Mouse (Mus musculus) heart, embryonic 14.5 days (tissue): ENCODE data around the gene Zfp831. TPM values are rescaled to one million over a fixed set of nuclear protein-coding genes. Genes with fewer than 3 reads are reported as not detected.

Experiments
- ATAC-seq: fragments of 200-750 bp; cut with Nextera tagmentation; 2 replicates; pipeline ENCODE4 v1.8.0; 2017; ENCODE audit warnings: low read depth, moderate TSS enrichment; ENCODE audit not compliant: insufficient number of reproducible peaks, insufficient read depth, low FRiP score
- H3K27ac ChIP-seq, 2 experiments: fragments of 200-500 bp in 1 of 2; fragments of 300-500 bp in 1 of 2; sonication (generic) in 1 of 2; replicated peaks in 1 of 2; 2 replicates each; pipeline ENCODE4 v1.5.1; 2012 to 2014; ENCODE audit warnings: low read depth in 2 of 2, low read length in 2 of 2, control low read depth in 1 of 2, mild to moderate bottlenecking in 1 of 2, mixed read lengths in 1 of 2; ENCODE audit not compliant: control insufficient read depth in 1 of 2, insufficient read depth in 1 of 2
- H3K27me3 ChIP-seq: fragments of 300-500 bp; sonication (generic); 2 replicates; pipeline ENCODE4 v1.6.1; 2014; ENCODE audit warnings: mild to moderate bottlenecking, low read length, control low read depth; ENCODE audit not compliant: control insufficient read depth, insufficient read depth
- H3K36me3 ChIP-seq: fragments of 300-500 bp; sonication (generic); 2 replicates; pipeline ENCODE4 v1.6.1; 2014; ENCODE audit warnings: mild to moderate bottlenecking, control low read depth, low read length, mixed read lengths; ENCODE audit not compliant: control insufficient read depth, insufficient read depth
- H3K4me1 ChIP-seq, 2 experiments: fragments of 200-500 bp in 1 of 2; fragments of 300-500 bp in 1 of 2; sonication (generic) in 1 of 2; 2 replicates each; pipeline ENCODE4 v1.6.1; 2012 to 2014; ENCODE audit warnings: low read length in 2 of 2, control low read depth in 1 of 2, mixed read lengths in 1 of 2; ENCODE audit not compliant: control insufficient read depth in 2 of 2, insufficient read depth in 2 of 2
- H3K4me2 ChIP-seq: fragments of 300-500 bp; sonication (generic); 2 replicates; pipeline ENCODE4 v1.6.1; 2014; ENCODE audit warnings: mild to moderate bottlenecking, low read length
- H3K4me3 ChIP-seq, 2 experiments: fragments of 200-500 bp in 1 of 2; fragments of 300-500 bp in 1 of 2; sonication (generic) in 1 of 2; 2 replicates each; pipeline ENCODE4 v1.5.1; 2012 to 2014; ENCODE audit warnings: low read length in 2 of 2, mild to moderate bottlenecking in 2 of 2, control low read depth in 1 of 2, low read depth in 1 of 2, moderate library complexity in 1 of 2; ENCODE audit not compliant: control insufficient read depth in 1 of 2, insufficient read depth in 1 of 2
- H3K9ac ChIP-seq: fragments of 300-500 bp; sonication (generic); 2 replicates; pipeline ENCODE4 v1.6.1; 2014; ENCODE audit warnings: mild to moderate bottlenecking, low read length
- H3K9me3 ChIP-seq: fragments of 300-500 bp; sonication (generic); 2 replicates; pipeline ENCODE4 v1.6.1; 2016; ENCODE audit warnings: low read length, control low read depth; ENCODE audit not compliant: control insufficient read depth
- WGBS: fragments of 180-500 bp; shearing (Covaris S2); extraction: QIAGEN DNeasy Blood & Tissue Kit; methylation state at CpG from one replicate; pipeline ENCODE4 v1.1.7; 2014; 5-methylcytosine and 5-hydroxymethylcytosine counted together
- polyA plus RNA-seq: library from polyadenylated mRNA; unstranded; fragments of >200 nt; fragmentation: Nextera tagmentation; extraction: Ambion mirVana; gene quantifications from 2 replicates; pipeline ENCODE4 v1.2.1, GENCODE M21; 2014

Gene Zfp831
- polyA plus RNA-seq, 1 experiment from 2014 or later, result 0.01 TPM

GRCm38 (mm10) chr2:174601938-174602685 lies 41.2 kb upstream of the Zfp831 start:
- Histone ChIP-seq H3K4me1 (peaks cover 16 to 17% of the 10 kb centered on the region in 2 experiments), H3K9ac (no peak overlapping the region), H3K36me3 (no peaks in the 10 kb centered on the region), H3K27ac (peak overlapping the region; percentile 55 to 80; a peak in 3 of 4 replicates), H3K4me3 (no peak overlapping the region), H3K27me3 (no peaks in the 10 kb centered on the region), H3K9me3 (no peaks in the 10 kb centered on the region), H3K4me2 (no peak overlapping the region)
- ATAC-seq, result peak; percentile 81
- WGBS, result 31% methylated on average over 9 of the region's 9 CpGs

GRCm38 (mm10) chr2:174603321-174603720 lies 40.0 kb upstream of the Zfp831 start:
- 83% methylated on average over 7 of the region's 7 CpGs for WGBS
- Histone ChIP-seq H3K27ac (peak overlapping the region in 1 of 2 experiments; percentile 80; a peak in 1 of 4 replicates), H3K9ac (no peak overlapping the region)

GRCm38 (mm10) chr2:174605020-174605419 lies 38.3 kb upstream of the Zfp831 start:
- no peak overlapping the region for H3K27ac ChIP-seq
- H3K27me3 ChIP-seq, result no peaks in the 10 kb centered on the region
- 86% methylated on average over 1 of the region's 1 CpGs for WGBS
- no peak for ATAC-seq
- H3K4me1 ChIP-seq, result peaks cover 6 to 8% of the 10 kb centered on the region in 2 experiments; a peak in 3 of 4 replicates
- no peak overlapping the region for H3K4me3 ChIP-seq
- H3K4me2 ChIP-seq, result no peak overlapping the region
- H3K36me3 ChIP-seq, result no peaks in the 10 kb centered on the region
- H3K9ac ChIP-seq, result no peak overlapping the region
- no peaks in the 10 kb centered on the region for H3K9me3 ChIP-seq

More at GRCm38 (mm10) chr2:174603321-174603720, 40.0 kb upstream of the Zfp831 start:
- no peaks in the 10 kb centered on the region for H3K9me3 ChIP-seq
- no peaks in the 10 kb centered on the region for H3K27me3 ChIP-seq
- no peak for ATAC-seq
- no peak overlapping the region for H3K4me2 ChIP-seq
- peaks cover 16 to 17% of the 10 kb centered on the region in 2 experiments for H3K4me1 ChIP-seq
- no peaks in the 10 kb centered on the region for H3K36me3 ChIP-seq
- H3K4me3 ChIP-seq, result no peak overlapping the region

GRCm38 (mm10) chr2:174605442-174606087 lies 37.8 kb upstream of the Zfp831 start:
- no peak overlapping the region for H3K9ac ChIP-seq
- no peaks in the 10 kb centered on the region for H3K36me3 ChIP-seq
- H3K27ac ChIP-seq, result peak overlapping the region; percentile 40 to 52; a peak in 2 of 4 replicates
- H3K9me3 ChIP-seq, result no peaks in the 10 kb centered on the region
- H3K4me2 ChIP-seq, result no peak overlapping the region
- H3K4me3 ChIP-seq, result no peak overlapping the region
- WGBS, result 64% methylated on average over 4 of the region's 4 CpGs
- H3K4me1 ChIP-seq, result peaks cover 4% of the 10 kb centered on the region in 2 experiments; a peak in 2 of 4 replicates
- H3K27me3 ChIP-seq, result no peaks in the 10 kb centered on the region
- no peak for ATAC-seq

GRCm38 (mm10) chr2:174606376-174606775 lies 37.0 kb upstream of the Zfp831 start:
- peak overlapping the region; percentile 47 to 52 for H3K27ac ChIP-seq
- ATAC-seq, result no peak
- WGBS, result 67% methylated on average over 5 of the region's 5 CpGs

GRCm38 (mm10) chr2:174609892-174610291 lies 33.4 kb upstream of the Zfp831 start:
- H3K4me2 ChIP-seq, result no peak overlapping the region
- H3K9ac ChIP-seq, result no peak overlapping the region
- no peaks in the 10 kb centered on the region for H3K27me3 ChIP-seq
- no peak for ATAC-seq
- H3K9me3 ChIP-seq, result no peaks in the 10 kb centered on the region
- H3K4me1 ChIP-seq, result peaks cover 0 to 2% of the 10 kb centered on the region in 2 experiments; a peak in 1 of 4 replicates
- WGBS, result 80% methylated on average over 5 of the region's 5 CpGs
- H3K27ac ChIP-seq, result no peak overlapping the region
- H3K36me3 ChIP-seq, result no peaks in the 10 kb centered on the region
- H3K4me3 ChIP-seq, result no peak overlapping the region

More at GRCm38 (mm10) chr2:174606376-174606775, 37.0 kb upstream of the Zfp831 start:
- no peaks in the 10 kb centered on the region for H3K27me3 ChIP-seq
- H3K4me2 ChIP-seq, result no peak overlapping the region
- H3K4me1 ChIP-seq, result peaks cover 4% of the 10 kb centered on the region in 2 experiments; a peak in 2 of 4 replicates
- no peak overlapping the region for H3K4me3 ChIP-seq
- H3K36me3 ChIP-seq, result no peaks in the 10 kb centered on the region
- no peak overlapping the region for H3K9ac ChIP-seq
- no peaks in the 10 kb centered on the region for H3K9me3 ChIP-seq

GRCm38 (mm10) chr2:174612386-174613063 lies 30.8 kb upstream of the Zfp831 start:
- H3K36me3 ChIP-seq, result no peaks in the 10 kb centered on the region
- H3K9me3 ChIP-seq, result no peaks in the 10 kb centered on the region
- no peak for ATAC-seq
- peaks cover 0 to 2% of the 10 kb centered on the region in 2 experiments; a peak in 1 of 4 replicates for H3K4me1 ChIP-seq
- no peak overlapping the region for H3K9ac ChIP-seq
- no peak overlapping the region for H3K27ac ChIP-seq
- no peak overlapping the region for H3K4me3 ChIP-seq
- no peak overlapping the region for H3K4me2 ChIP-seq
- 32% methylated on average over 2 of the region's 2 CpGs for WGBS
- no peaks in the 10 kb centered on the region for H3K27me3 ChIP-seq
